Mouse (Mus musculus) right cerebral cortex, postnatal 10 days (tissue): ENCODE results near the gene Bcl2l14.

Experiments
- DNase-seq, 2 experiments: peaks; one replicate each; pipeline ENCODE4 v3.0.0; 2021; ENCODE audit warnings: low spot score in 2 of 2

Bcl2l14 gene

GRCm38 (mm10) chr6:134443198-134443904 lies 47.2 kb downstream of the Bcl2l14 start:
- no peak for DNase-seq

GRCm38 (mm10) chr6:134443925-134444324 lies 47.8 kb downstream of the Bcl2l14 start:
- no peak for DNase-seq

GRCm38 (mm10) chr6:134448451-134448850 lies 52.3 kb downstream of the Bcl2l14 start:
- DNase-seq: no peak

- peak in 1 of 2 experiments; percentile 45 for DNase-seq
Observed at GRCm38 (mm10) chr6:134449958-134450357, 53.8 kb downstream of the Bcl2l14 start.

- DNase-seq: peak; percentile 35 to 38
Observed at GRCm38 (mm10) chr6:134450661-134451119, 54.6 kb downstream of the Bcl2l14 start.

- no peak for DNase-seq
Observed at GRCm38 (mm10) chr6:134454093-134454492, 58.0 kb downstream of the Bcl2l14 start.

- no peak for DNase-seq
Observed at GRCm38 (mm10) chr6:134458376-134458775, 62.3 kb downstream of the Bcl2l14 start.

- no peak for DNase-seq
Observed at GRCm38 (mm10) chr6:134461175-134461574, 65.1 kb downstream of the Bcl2l14 start.

- DNase-seq: no peak
Observed at GRCm38 (mm10) chr6:134466671-134467229, 70.6 kb downstream of the Bcl2l14 start.

- no peak for DNase-seq
Observed at GRCm38 (mm10) chr6:134469297-134469696, 73.2 kb downstream of the Bcl2l14 start.

- DNase-seq: peak; percentile 45 to 69
Observed at GRCm38 (mm10) chr6:134470857-134471256, 74.7 kb downstream of the Bcl2l14 start.

GRCm38 (mm10) chr6:134473143-134473561 lies 77.0 kb downstream of the Bcl2l14 start:
- DNase-seq: no peak

GRCm38 (mm10) chr6:134479481-134479880 lies 83.4 kb downstream of the Bcl2l14 start:
- DNase-seq: no peak

GRCm38 (mm10) chr6:134486318-134486717 lies 90.2 kb downstream of the Bcl2l14 start:
- no peak for DNase-seq
